Mouse (Mus musculus) ES-E14 (cell line): ENCODE data around the gene Rnasek.

Experiments
- CHD2 ChIP-seq: IDR thresholded peaks from 2 replicates; pipeline ENCODE4 v1.6.1; 2014; ENCODE audit warnings: mild to moderate bottlenecking, low read depth, low read length, inconsistent platforms
- HCFC1 ChIP-seq: IDR thresholded peaks from 2 replicates; pipeline ENCODE4 v1.6.1; 2012; ENCODE audit warnings: low read length, inconsistent platforms, borderline replicate concordance; ENCODE audit not compliant: insufficient read depth
- ZC3H11A ChIP-seq: IDR thresholded peaks from 2 replicates; pipeline ENCODE4 v1.6.1; 2012; ENCODE audit warnings: low read depth, mild to moderate bottlenecking, inconsistent platforms, low read length, borderline replicate concordance

- TF ChIP-seq HCFC1 (no peak), ZC3H11A (no peak), CHD2 (no peak)
These were observed 45.1 kb upstream of the Rnasek start for GRCm38 (mm10) chr11:70284757-70285156.
